21 mouse cellular contexts compared by ENCODE assay signal in genomic region chr7:51629206-51629605, GRCm38 (mm10). TPM values are rescaled to one million over a fixed set of nuclear protein-coding genes. Genes with fewer than 3 reads are reported as not detected.
DNase-seq lines count a peak whose midpoint lies in the region; ATAC-seq and TF ChIP-seq lines count a peak whose summit lies in the region.
"Had no signal": no experiment of that assay in that cellular context is flagged by ENCODE, and none has a peak within 500 bp of the region (broad histone marks: within the 10 kb centered on the region; RNA-seq: fewer than 3 reads in every experiment).

No protein-coding gene starts in this region.

- DNase-seq in embryo, embryonic 10.5 days (ENCODE audit: low spot score) = peak; percentile 33
- no peak for DNase-seq in embryo, embryonic 10 days (ENCODE audit: low spot score)
- peak; percentile 37 for DNase-seq in forebrain, embryonic 14.5 days (ENCODE audit: low spot score)
- DNase-seq in hindbrain, postnatal 0 days (ENCODE audit: low spot score) = no peak
- DNase-seq in gastrocnemius, postnatal 14 days = no peak
- no peak for DNase-seq in heart, postnatal 14 days
- no peak for DNase-seq in ovary, postnatal 14 days (ENCODE audit: low spot score)
- DNase-seq: adrenal gland, postnatal 25 days; cerebellum, postnatal 14 days; gastrocnemius, postnatal 10 days; kidney, postnatal 10 days; lung, embryonic 14.5 days had no signal

- 6% methylated on average over 3 of the region's 3 CpGs for WGBS in forebrain, embryonic 14.5 days
- WGBS in hindbrain, postnatal 0 days = 6% methylated on average over 3 of the region's 3 CpGs
- 4% methylated on average over 3 of the region's 3 CpGs for WGBS in neural tube, embryonic 12.5 days

- no peaks in the 10 kb centered on the region for H3K9me3 ChIP-seq in forebrain, embryonic 14.5 days (replicated peaks; ENCODE audit: control insufficient read depth, low read length)
- no peaks in the 10 kb centered on the region for H3K9me3 ChIP-seq in hindbrain, postnatal 0 days (ENCODE audit: low read length)
- H3K9me3 ChIP-seq in neural tube, embryonic 12.5 days = no peaks in the 10 kb centered on the region

- no peaks in the 10 kb centered on the region for H3K36me3 ChIP-seq in forebrain, embryonic 14.5 days (ENCODE audit: control insufficient read depth, insufficient read depth, low read length)
- H3K36me3 ChIP-seq in hindbrain, postnatal 0 days (ENCODE audit: insufficient read depth, low read length) = no peaks in the 10 kb centered on the region
- H3K36me3 ChIP-seq in neural tube, embryonic 12.5 days = no peaks in the 10 kb centered on the region

- TF ChIP-seq CTCF in hindbrain, postnatal 0 days (IDR thresholded peaks at IDR 0.05; ENCODE audit: low read depth) = no peak

- peak overlapping the region; percentile 55 for H3K4me2 ChIP-seq in forebrain, embryonic 14.5 days (ENCODE audit: low read length)
- peak overlapping the region; percentile 42 for H3K4me2 ChIP-seq in hindbrain, postnatal 0 days (ENCODE audit: low read depth, low read length)
- H3K4me2 ChIP-seq in neural tube, embryonic 12.5 days (replicated peaks) = peak overlapping the region; percentile 36
- H3K4me2 ChIP-seq: lung, embryonic 14.5 days had no signal

- peak overlapping the region; percentile 76 for H3K27ac ChIP-seq in forebrain, embryonic 14.5 days (ENCODE audit: low read depth, low read length)
- H3K27ac ChIP-seq in hindbrain, postnatal 0 days = no peak overlapping the region
- peak overlapping the region; percentile 61 for H3K27ac ChIP-seq in neural tube, embryonic 12.5 days

- intact Hi-C loops in gastrocnemius, postnatal 14 days (cut with DNase I; ENCODE audit: low total_unique reads) = loop anchor here (10.0 kb wide), 1 partner anchor 196 kb away; no protein-coding TSS in a partner anchor
- intact Hi-C loops in heart, postnatal 14 days (cut with DNase I) = no loop called here

- peak overlapping the region; percentile 14 for H3K4me3 ChIP-seq in forebrain, embryonic 14.5 days (ENCODE audit: low read depth, low read length)
- peak overlapping the region; percentile 12 for H3K4me3 ChIP-seq in hindbrain, postnatal 0 days (ENCODE audit: low read length)
- H3K4me3 ChIP-seq in neural tube, embryonic 12.5 days = 0 out of 2 replicates have a peak overlapping the region, but pooled peaks have one; percentile 3
- H3K4me3 ChIP-seq: myocyte had no signal

- peaks cover 29% of the 10 kb centered on the region for H3K27me3 ChIP-seq in forebrain, embryonic 14.5 days (replicated peaks; ENCODE audit: control insufficient read depth, insufficient read depth, low read length)
- peaks cover 9% of the 10 kb centered on the region; the same call in 1 of the 2 replicates for H3K27me3 ChIP-seq in hindbrain, postnatal 0 days (ENCODE audit: insufficient read depth, low read length)
- peaks cover 52% of the 10 kb centered on the region for H3K27me3 ChIP-seq in neural tube, embryonic 12.5 days (replicated peaks)

- no peak for ATAC-seq in forebrain, embryonic 14.5 days
- ATAC-seq in hindbrain, postnatal 0 days = no peak
- ATAC-seq in neural tube, embryonic 12.5 days (ENCODE audit: low FRiP score, low read depth) = no peak
- ATAC-seq: intestine, embryonic 16.5 days had no signal

- peak overlapping the region; percentile 57 for H3K9ac ChIP-seq in forebrain, embryonic 14.5 days (ENCODE audit: low read length)
- H3K9ac ChIP-seq in hindbrain, postnatal 0 days (replicated peaks; ENCODE audit: low read length) = 0 out of 2 replicates have a peak overlapping the region, but pooled peaks have one; percentile 33
- H3K9ac ChIP-seq in neural tube, embryonic 12.5 days = no peak overlapping the region
- H3K9ac ChIP-seq: lung, embryonic 14.5 days had no signal

- H3K4me1 ChIP-seq in forebrain, embryonic 14.5 days (ENCODE audit: control insufficient read depth, insufficient read depth, low read length) = peaks cover 7% of the 10 kb centered on the region
- no peaks in the 10 kb centered on the region; the same call in 1 of the 2 replicates for H3K4me1 ChIP-seq in hindbrain, postnatal 0 days (ENCODE audit: insufficient read depth, low read length)
- H3K4me1 ChIP-seq in neural tube, embryonic 12.5 days = 0 out of 2 replicates have a peak, but pooled peaks cover 5% of the 10 kb centered on the region

RNA-seq across cellular contexts. Expression of gene Slc17a6, which starts 7.4 kb away (rescaled TPM):
- polyA plus RNA-seq in forebrain, embryonic 14.5 days (2014; fragmentation: Nextera tagmentation; extraction: Ambion mirVana) = 49.0 and 57.0 TPM in 2 replicates
- total RNA-seq in hindbrain, postnatal 0 days (2014; rRNA removed) = 132 and 177 TPM in 2 replicates
- polyA plus RNA-seq in hindbrain, postnatal 0 days (2015; fragmentation: Nextera tagmentation; extraction: Ambion mirVana) = 109 and 115 TPM in 2 replicates
- polyA plus RNA-seq in neural tube, embryonic 12.5 days (2016; fragmentation: Nextera tagmentation; extraction: Ambion mirVana) = 49.9 and 52.7 TPM in 2 replicates
- total RNA-seq in gastrocnemius, postnatal 14 days (2021) = not detected
- not detected for total RNA-seq in heart, postnatal 14 days (2021)
- total RNA-seq: heart, adult 8-10 months; liver, adult 2 months; megakaryocyte progenitor cell, adult 5-6 weeks had no signal
- polyA plus RNA-seq: heart, postnatal 0 days; liver, adult 2 months; lung, embryonic 14.5 days; small intestine, adult 2 months; stomach, embryonic 14.5 days had no signal

Comparison
In these comparisons a context has a peak if more than half of its experiments do, and no peak if none do; other contexts are left out.
1. DNase-seq: peak in embryo, embryonic 10.5 days (single experiment) and forebrain, embryonic 14.5 days (single experiment); none in embryo, embryonic 10 days (single experiment), hindbrain, postnatal 0 days (single experiment), gastrocnemius, postnatal 14 days (single experiment), heart, postnatal 14 days (0 of 2) and ovary, postnatal 14 days (single experiment).
2. RNA of gene Slc17a6, which starts 7.4 kb away (total RNA-seq): 132 to 177 TPM in hindbrain, postnatal 0 days; not detected in gastrocnemius, postnatal 14 days and not detected in heart, postnatal 14 days; every median in the first group is over 100 times any median in the second.
3. Peak in every context shown above with its lines, with median percentiles within 50 percentile points of each other: H3K4me2 ChIP-seq and H3K4me3 ChIP-seq.